Mouse (Mus musculus) CH12.LX (cell line): ENCODE data around the gene Ndufs2. TPM values are rescaled to one million over a fixed set of nuclear protein-coding genes. Genes with fewer than 3 reads are reported as not detected.

Source experiments
- DNase-seq: peaks from one replicate; pipeline ENCODE4 v3.0.0-alpha.2; 2013; ENCODE audit errors: extremely low read depth
- H3K27ac ChIP-seq: 2 replicates; pipeline ENCODE4 v1.5.1; 2012; ENCODE audit warnings: low read depth, mild to moderate bottlenecking, control low read depth, moderate library complexity; ENCODE audit not compliant: insufficient read depth
- H3K27me3 ChIP-seq: replicated peaks from 2 replicates; pipeline ENCODE3; 2012; ENCODE audit warnings: inconsistent platforms
- H3K36me3 ChIP-seq, 2 experiments: replicated peaks in 1 of 2; 2 replicates each; pipeline versions ENCODE3 to v1.6.1; 2012; ENCODE audit warnings: inconsistent platforms in 1 of 2, low read length in 1 of 2, mild to moderate bottlenecking in 1 of 2, mixed read lengths in 1 of 2, moderate library complexity in 1 of 2; ENCODE audit not compliant: control insufficient read depth in 1 of 2, insufficient read depth in 1 of 2
- H3K4me1 ChIP-seq, 2 experiments: 2 replicates each; pipeline ENCODE4 v1.6.1; 2012; ENCODE audit warnings: inconsistent platforms in 1 of 2, moderate library complexity in 1 of 2; ENCODE audit not compliant: insufficient read depth in 2 of 2, control insufficient read depth in 1 of 2
- H3K4me2 ChIP-seq: 2 replicates; pipeline ENCODE4 v1.6.1; 2012; ENCODE audit warnings: low read depth, mild to moderate bottlenecking, control low read depth; ENCODE audit not compliant: poor library complexity, insufficient read depth, severe bottlenecking
- H3K4me3 ChIP-seq, 3 experiments: fragments of 150-350 bp in 1 of 3; sonication (generic) in 1 of 3; replicated peaks in 1 of 3; 2 replicates each; pipeline versions ENCODE3 to v1.5.1; 2011 to 2012; ENCODE audit warnings: low read depth in 2 of 3, low read length in 2 of 3, mild to moderate bottlenecking in 2 of 3, moderate library complexity in 2 of 3, control low read depth in 1 of 3, improper control_type of control experiment in 1 of 3, inconsistent platforms in 1 of 3, mixed read lengths in 1 of 3; ENCODE audit not compliant: poor library complexity in 1 of 3
- H3K79me2 ChIP-seq: replicated peaks from 2 replicates; pipeline ENCODE4 v1.6.1; 2012; ENCODE audit warnings: mild to moderate bottlenecking, moderate library complexity; ENCODE audit not compliant: control insufficient read depth, poor library complexity, insufficient read depth, severe bottlenecking; ENCODE audit errors: extremely low read depth
- H3K9ac ChIP-seq: 2 replicates; pipeline ENCODE4 v1.6.1; 2012; ENCODE audit warnings: low read depth, mild to moderate bottlenecking, control low read depth, moderate library complexity; ENCODE audit not compliant: insufficient read depth
- H3K9me3 ChIP-seq: replicated peaks from 2 replicates; pipeline ENCODE3; 2012; ENCODE audit warnings: low read length, inconsistent platforms, mixed read lengths
- E2F4 ChIP-seq: IDR thresholded peaks from 2 replicates; pipeline ENCODE4 v1.6.1; 2011; ENCODE audit warnings: low read depth, low read length, improper control_type of control experiment; ENCODE audit not compliant: insufficient replicate concordance
- ELF1 ChIP-seq: IDR thresholded peaks from 2 replicates; pipeline ENCODE4 v1.6.1; 2014; ENCODE audit warnings: low read depth, mild to moderate bottlenecking, inconsistent platforms, low read length, improper control_type of control experiment
- EP300 ChIP-seq: IDR thresholded peaks from 2 replicates; pipeline ENCODE4 v1.6.1; 2011; ENCODE audit warnings: low read length, improper control_type of control experiment
- ETS1 ChIP-seq: conservative IDR thresholded peaks from 2 replicates; pipeline ENCODE4 v1.6.1; 2012; ENCODE audit warnings: low read depth, mild to moderate bottlenecking, inconsistent platforms, low read length, improper control_type of control experiment, moderate library complexity
- IRF4 ChIP-seq: IDR thresholded peaks from 2 replicates; pipeline ENCODE4 v1.6.1; 2014; ENCODE audit warnings: low read depth, mild to moderate bottlenecking, inconsistent platforms, low read length, improper control_type of control experiment
- MAFK ChIP-seq: IDR thresholded peaks from 2 replicates; pipeline ENCODE4 v1.6.1; 2011; ENCODE audit warnings: low read length, improper control_type of control experiment; ENCODE audit not compliant: insufficient replicate concordance
- MAX ChIP-seq: IDR thresholded peaks from 2 replicates; pipeline ENCODE4 v1.6.1; 2011; ENCODE audit warnings: low read length, improper control_type of control experiment
- MAZ ChIP-seq: IDR thresholded peaks from 2 replicates; pipeline ENCODE4 v1.6.1; 2012; ENCODE audit warnings: low read depth, mild to moderate bottlenecking, inconsistent platforms, low read length, improper control_type of control experiment, moderate library complexity
- MEF2A ChIP-seq: IDR thresholded peaks from 2 replicates; pipeline ENCODE4 v1.6.1; 2014; ENCODE audit warnings: low read depth, mild to moderate bottlenecking, inconsistent platforms, low read length, improper control_type of control experiment, borderline replicate concordance
- MXI1 ChIP-seq: IDR thresholded peaks from 2 replicates; pipeline ENCODE4 v1.6.1; 2011; ENCODE audit warnings: mild to moderate bottlenecking, low read depth, low read length, improper control_type of control experiment
- PAX5 ChIP-seq: IDR thresholded peaks from 2 replicates; pipeline ENCODE4 v1.6.1; 2012; ENCODE audit warnings: low read length, inconsistent platforms, mixed read lengths
- RAD21 ChIP-seq: IDR thresholded peaks from 2 replicates; pipeline ENCODE4 v1.6.1; 2011; ENCODE audit warnings: low read depth, mild to moderate bottlenecking, low read length, improper control_type of control experiment, moderate library complexity
- RCOR1 ChIP-seq: conservative IDR thresholded peaks from 2 replicates; pipeline ENCODE4 v1.6.1; 2012; ENCODE audit warnings: low read depth, mild to moderate bottlenecking, inconsistent platforms, low read length, improper control_type of control experiment
- SMC3 ChIP-seq: IDR thresholded peaks from 2 replicates; pipeline ENCODE4 v1.6.1; 2011; ENCODE audit warnings: low read depth, low read length, improper control_type of control experiment
- USF2 ChIP-seq: conservative IDR thresholded peaks from 2 replicates; pipeline ENCODE4 v1.6.1; 2011; ENCODE audit warnings: low read depth, low read length, improper control_type of control experiment
- ZKSCAN1 ChIP-seq: IDR thresholded peaks from 2 replicates; pipeline ENCODE4 v1.6.1; 2012; ENCODE audit warnings: low read depth, inconsistent platforms, low read length, improper control_type of control experiment, borderline replicate concordance
- dilution Hi-C: fragments of 300-500 bp; cut with MboI; formaldehyde crosslinking; loops from 2 replicates; pipeline ENCODE4 v1.14.3; 2020; ENCODE audit warnings: low sequenced_read_pairs; ENCODE audit not compliant: extremely low pct_unique_long_range_greater_than_20kb, extremely low pct_ligation_motif_present
- in situ Hi-C: fragments of 300-500 bp; cut with MboI; formaldehyde crosslinking; loops from 3 replicates; pipeline ENCODE4 v1.14.3; 2019; ENCODE audit warnings: low sequenced_read_pairs, low pct_ligation_motif_present, low pct_unique_long_range_greater_than_20kb, mixed read lengths
- polyA plus RNA-seq: library from polyadenylated mRNA; unstranded; fragments of >175 nt; gene quantifications from 2 replicates; pipeline ENCODE4 v1.2.1, GENCODE M21; 2012; ENCODE audit warnings: low read depth; ENCODE audit not compliant: insufficient read length
- total RNA-seq, 2 experiments: library from RNA; depleted of rRNA; stranded (reverse); fragments of 300-350 nt in 1 of 2; fragments of >200 nt in 1 of 2; gene quantifications; 2 replicates each; pipeline ENCODE4 v1.2.3; 2012 to 2014

Ndufs2 gene
- total and polyA plus RNA-seq, 3 experiments, result 242 to 265 (median 242) TPM

GRCm38 (mm10) chr1:171199532-171199931, 51.7 kb downstream of the Ndufs2 start:
- no peak for TF ChIP-seq MAZ
- TF ChIP-seq MAX, result no peak
- no peak for TF ChIP-seq MEF2A
- TF ChIP-seq SMC3, result no peak
- no peak for TF ChIP-seq EP300
- no peak for TF ChIP-seq RAD21
- TF ChIP-seq MXI1, result no peak
- no peak overlapping the region for H3K4me2 ChIP-seq
- H3K36me3 ChIP-seq, result no peaks in the 10 kb centered on the region
- H3K4me1 ChIP-seq, result no peaks in the 10 kb centered on the region
- peaks cover 39% of the 10 kb centered on the region for H3K27me3 ChIP-seq
- H3K9me3 ChIP-seq, result no peaks in the 10 kb centered on the region
- no peak overlapping the region for H3K4me3 ChIP-seq
- no peak overlapping the region for H3K27ac ChIP-seq
- H3K79me2 ChIP-seq, result no peaks in the 10 kb centered on the region
- in situ Hi-C loops, result no loop called here
- H3K9ac ChIP-seq, result no peak overlapping the region
- no peak for DNase-seq
- dilution Hi-C loops, result no loop called here

DNA sequence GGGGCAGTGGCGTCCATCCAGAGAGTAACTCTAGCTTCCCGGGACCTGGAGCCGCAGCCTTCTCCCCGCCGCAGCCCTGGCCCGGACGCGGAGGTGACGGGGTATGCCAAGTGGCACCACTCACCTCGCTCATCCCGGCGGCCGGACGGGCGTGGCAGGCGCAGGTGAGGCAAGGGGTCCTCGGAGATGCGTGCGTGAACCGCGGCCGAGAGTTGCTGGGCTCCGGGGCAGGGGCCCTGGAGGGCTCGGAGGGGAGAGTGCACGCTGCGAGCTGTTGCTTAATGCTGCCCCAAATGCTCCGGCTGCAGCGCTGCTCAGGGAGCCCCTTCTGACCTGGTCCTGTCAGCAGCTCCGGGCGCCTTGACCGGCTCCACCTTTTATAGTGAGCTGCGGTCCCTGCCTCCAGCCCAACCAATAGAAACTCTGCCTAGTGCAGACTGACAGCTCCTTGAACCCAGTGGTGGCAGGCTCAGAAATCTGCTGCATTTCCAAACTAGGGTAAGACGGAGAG, 55.2 kb downstream of the Ndufs2 start, which contains the start of gene Pcp4l1:
TSS of gene Pcp4l1 (minus strand) at position 382 of the 511 bp plus-strand sequence.
- no peaks in the 10 kb centered on the region for H3K4me1 ChIP-seq
- no peak for DNase-seq
- TF ChIP-seq RCOR1, result no peak
- no peak for TF ChIP-seq E2F4
- TF ChIP-seq MEF2A, result no peak
- no peak for TF ChIP-seq ETS1
- no peak for TF ChIP-seq ZKSCAN1
- no peak for TF ChIP-seq MAFK
- TF ChIP-seq IRF4, result no peak
- no peak for TF ChIP-seq ELF1
- no peak for TF ChIP-seq RAD21
- TF ChIP-seq USF2, result no peak
- TF ChIP-seq PAX5, result no peak
- TF ChIP-seq, all 38 proteins: peak for 0
- peaks cover 34% of the 10 kb centered on the region for H3K27me3 ChIP-seq
- H3K27ac ChIP-seq, result no peak within 1 kb of the TSS
- in situ Hi-C loops, result no loop called here
- peak within 1 kb of the TSS in 1 of 3 experiments; percentile 23 for H3K4me3 ChIP-seq
- no peak within 1 kb of the TSS for H3K9ac ChIP-seq
- H3K9me3 ChIP-seq, result no peaks in the 10 kb centered on the region
- dilution Hi-C loops, result no loop called here
- H3K36me3 ChIP-seq, result no peaks in the 10 kb centered on the region
- peak within 1 kb of the TSS; percentile 48 for H3K4me2 ChIP-seq
- no peaks in the 10 kb centered on the region for H3K79me2 ChIP-seq
